Mouse (Mus musculus) spleen, adult 2 months (tissue): ENCODE results near the gene Kmt2a.

Experiments used
- CTCF ChIP-seq: fragments of 200-500 bp; IDR thresholded peaks from 2 replicates; pipeline ENCODE4 v1.5.1; 2011; ENCODE audit warnings: mild to moderate bottlenecking, inconsistent platforms; ENCODE audit not compliant: insufficient read depth, insufficient read length, insufficient replicate concordance; ENCODE audit errors: extremely low read depth
- POLR2A ChIP-seq: fragments of 200-500 bp; IDR thresholded peaks from 2 replicates; pipeline ENCODE4 v1.6.1; 2011; ENCODE audit warnings: low read depth, low read length, inconsistent platforms

GRCm38 (mm10) chr9:44888114-44888624 is 7.1 kb upstream of the Kmt2a start:
- TF ChIP-seq POLR2A (no peak), CTCF (no peak)
